In genomic region chr7:66058703-66059102, GRCm38 (mm10) we compare ENCODE assay signal across 8 mouse cellular contexts. TPM values are rescaled to one million over a fixed set of nuclear protein-coding genes. Genes with fewer than 3 reads are reported as not detected.
DNase-seq lines count a peak whose midpoint lies in the region; ATAC-seq and TF ChIP-seq lines count a peak whose summit lies in the region.

Snrpa1 (plus strand) TSS chr7:66059003.

- no peak for TF ChIP-seq CTCF in thymus, adult 2 months (IDR thresholded peaks at IDR 0.05; ENCODE audit: borderline replicate concordance, control insufficient read depth, extremely low read depth, insufficient read depth, low read length, poor library complexity)

- no peak for TF ChIP-seq POLR2A in thymus, adult 2 months (IDR thresholded peaks at IDR 0.05; ENCODE audit: control insufficient read depth, extremely low read depth, insufficient read depth, low read length, poor library complexity)
- TF ChIP-seq POLR2A in limb, embryonic 14.5 days (IDR thresholded peaks at IDR 0.05; ENCODE audit: borderline replicate concordance, extremely low read depth, insufficient read depth, insufficient read length) = no peak

- DNase-seq in thymus, adult 2 months = no peak
- DNase-seq in thymus, postnatal 14 days = no peak
- no peak for DNase-seq in heart, postnatal 36 days
- no peak for DNase-seq in limb, embryonic 14.5 days (ENCODE audit: low spot score)
- no peak for DNase-seq in cerebellum, adult 9-10 months

- H3K4me2 ChIP-seq in limb, embryonic 14.5 days (replicated peaks; ENCODE audit: low read depth, low read length, severe bottlenecking) = peak within 1 kb of the TSS; percentile 85
- peak within 1 kb of the TSS; percentile 71 for H3K4me2 ChIP-seq in stomach, embryonic 14.5 days (replicated peaks; ENCODE audit: low read depth, low read length)

- H3K4me3 ChIP-seq in thymus, adult 2 months (ENCODE audit: control insufficient read depth, insufficient read depth, low read length) = peak within 1 kb of the TSS; percentile 74
- peak within 1 kb of the TSS; percentile 97 for H3K4me3 ChIP-seq in limb, embryonic 14.5 days (replicated peaks; ENCODE audit: low read length)
- peak within 1 kb of the TSS; percentile 97 for H3K4me3 ChIP-seq in stomach, embryonic 14.5 days (ENCODE audit: low read depth, low read length)

- no peak within 1 kb of the TSS for H3K27ac ChIP-seq in thymus, adult 2 months (ENCODE audit: control insufficient read depth, insufficient read depth, low read length)
- H3K27ac ChIP-seq in limb, embryonic 14.5 days (replicated peaks; ENCODE audit: low read depth, low read length) = no peak within 1 kb of the TSS
- no peak within 1 kb of the TSS for H3K27ac ChIP-seq in stomach, embryonic 14.5 days (ENCODE audit: low read length)

- H3K27me3 ChIP-seq in thymus, adult 2 months (ENCODE audit: control insufficient read depth, insufficient read depth, low read length) = no peaks in the 10 kb centered on the region
- no peaks in the 10 kb centered on the region for H3K27me3 ChIP-seq in limb, embryonic 14.5 days (ENCODE audit: control insufficient read depth, insufficient read depth, low read length)
- no peaks in the 10 kb centered on the region for H3K27me3 ChIP-seq in stomach, embryonic 14.5 days (ENCODE audit: control insufficient read depth, insufficient read depth, low read length)

- peaks cover 7% of the 10 kb centered on the region; the same call in 1 of the 2 replicates for H3K4me1 ChIP-seq in thymus, adult 2 months (replicated peaks; ENCODE audit: control insufficient read depth, insufficient read depth, low read length)
- peaks cover 14% of the 10 kb centered on the region for H3K4me1 ChIP-seq in limb, embryonic 14.5 days (ENCODE audit: control insufficient read depth, insufficient read depth, low read length)
- peaks cover 12% of the 10 kb centered on the region for H3K4me1 ChIP-seq in stomach, embryonic 14.5 days (ENCODE audit: control insufficient read depth, insufficient read depth, low read length)

- intact Hi-C loops in heart, postnatal 36 days (cut with DNase I) = loop anchor here (5.0 kb wide), 1 partner anchor 196 kb away; the partner anchor contains the start of gene Pcsk6

- H3K9me3 ChIP-seq in limb, embryonic 14.5 days (ENCODE audit: control insufficient read depth, low read length) = no peaks in the 10 kb centered on the region
- H3K9me3 ChIP-seq in stomach, embryonic 14.5 days (ENCODE audit: control insufficient read depth, low read depth, low read length) = no peaks in the 10 kb centered on the region

- WGBS in thymus, adult 2 months = 85% methylated on average over 1 of the region's 1 CpGs
- WGBS in limb, embryonic 14.5 days = 80% methylated on average over 1 of the region's 1 CpGs
- WGBS in stomach, embryonic 14.5 days = 69% methylated on average over 1 of the region's 1 CpGs

- peak within 1 kb of the TSS; percentile 88; the same call in 1 of the 2 replicates for H3K9ac ChIP-seq in limb, embryonic 14.5 days (ENCODE audit: low read depth, low read length, severe bottlenecking)
- H3K9ac ChIP-seq in stomach, embryonic 14.5 days (replicated peaks; ENCODE audit: low read depth, low read length) = no peak within 1 kb of the TSS

- H3K36me3 ChIP-seq in thymus, adult 2 months (ENCODE audit: control insufficient read depth, insufficient read depth, low read length) = peaks cover 9% of the 10 kb centered on the region
- peaks cover 12% of the 10 kb centered on the region for H3K36me3 ChIP-seq in limb, embryonic 14.5 days (ENCODE audit: control insufficient read depth, insufficient read depth, low read length)
- peaks cover 8% of the 10 kb centered on the region; the same call in 1 of the 2 replicates for H3K36me3 ChIP-seq in stomach, embryonic 14.5 days (ENCODE audit: control insufficient read depth, insufficient read depth, low read length)

- no peak for ATAC-seq in erythroid progenitor cell, adult 5-6 weeks (replicated peaks; ENCODE audit: low FRiP score, poor library complexity, severe bottlenecking)
- ATAC-seq in limb, embryonic 14.5 days (ENCODE audit: low FRiP score, low read depth) = no peak
- ATAC-seq in stomach, embryonic 14.5 days (ENCODE audit: insufficient number of reproducible peaks, insufficient read depth, low FRiP score, low read depth) = no peak
- ATAC-seq in frontal cortex, adult (ENCODE audit: low TSS enrichment) = no peak

RNA-seq across cellular contexts. Expression of gene Snrpa1, which starts in this region (rescaled TPM):
- polyA plus RNA-seq in thymus, adult 2 months (2012; rRNA removed) = 20.3 and 20.4 TPM in 2 replicates
- 21.3 and 45.3 TPM in 2 replicates for total RNA-seq in erythroid progenitor cell, adult 5-6 weeks (2015; ENCODE audit: low replicate concordance)
- 16.9 and 45.1 TPM in 2 replicates for total RNA-seq in erythroid progenitor cell, adult 5-6 weeks (2017; ENCODE audit: low replicate concordance)
- total RNA-seq in heart, postnatal 36 days (2021) = 10 to 100 TPM; 20.1 to 24.0 TPM
- polyA plus RNA-seq in limb, embryonic 14.5 days (2012; rRNA removed) = 62.3 and 78.2 TPM in 2 replicates
- 151 and 161 TPM in 2 replicates for polyA plus RNA-seq in limb, embryonic 14.5 days (2014; fragmentation: Nextera tagmentation; extraction: Ambion mirVana)
- polyA plus RNA-seq in stomach, embryonic 14.5 days (2014; fragmentation: Nextera tagmentation; extraction: Ambion mirVana) = 166 and 170 TPM in 2 replicates
